Mouse (Mus musculus) bone marrow, adult 2 months (tissue): Measurements from ENCODE around the gene Msh6. TPM values are rescaled to one million over a fixed set of nuclear protein-coding genes. Genes with fewer than 3 reads are reported as not detected.

Experiments
- H3K27ac ChIP-seq: fragments of 200-500 bp; 2 replicates; pipeline ENCODE4 v1.5.1; 2012; ENCODE audit warnings: low read depth, mild to moderate bottlenecking, control low read depth, inconsistent platforms, low read length; ENCODE audit not compliant: control insufficient read depth, poor library complexity, insufficient read depth
- H3K4me1 ChIP-seq: fragments of 200-500 bp; 2 replicates; pipeline ENCODE4 v1.6.1; 2011; ENCODE audit warnings: low read length; ENCODE audit not compliant: control insufficient read depth, insufficient read depth
- H3K4me3 ChIP-seq: fragments of 200-500 bp; replicated peaks from 2 replicates; pipeline ENCODE3; 2011; ENCODE audit warnings: mild to moderate bottlenecking, low read depth, low read length, control low read depth; ENCODE audit not compliant: control insufficient read depth
- CTCF ChIP-seq: fragments of 200-500 bp; IDR thresholded peaks from 2 replicates; pipeline ENCODE4 v1.5.1; 2011; ENCODE audit warnings: low read length, control low read depth; ENCODE audit not compliant: control insufficient read depth, insufficient read depth
- POLR2A ChIP-seq: fragments of 200-500 bp; IDR thresholded peaks from 2 replicates; pipeline ENCODE4 v1.6.1; 2011; ENCODE audit warnings: low read depth, mild to moderate bottlenecking, control low read depth, low read length, borderline replicate concordance; ENCODE audit not compliant: control insufficient read depth
- WGBS: fragments of 180-500 bp; shearing (Covaris S2); methylation state at CpG from one replicate; pipeline ENCODE4 v1.1.7; 2018; 5-methylcytosine and 5-hydroxymethylcytosine counted together
- polyA plus RNA-seq: library from polyadenylated mRNA; stranded (reverse); fragments of >200 nt; gene quantifications from 2 replicates; pipeline ENCODE4 v1.2.4, GENCODE M21; 2011; ENCODE audit warnings: low replicate concordance; ENCODE audit not compliant: missing spikeins, insufficient read depth, insufficient read length

Gene Msh6
- polyA plus RNA-seq, 1 experiment = 61.3 TPM

DNA sequence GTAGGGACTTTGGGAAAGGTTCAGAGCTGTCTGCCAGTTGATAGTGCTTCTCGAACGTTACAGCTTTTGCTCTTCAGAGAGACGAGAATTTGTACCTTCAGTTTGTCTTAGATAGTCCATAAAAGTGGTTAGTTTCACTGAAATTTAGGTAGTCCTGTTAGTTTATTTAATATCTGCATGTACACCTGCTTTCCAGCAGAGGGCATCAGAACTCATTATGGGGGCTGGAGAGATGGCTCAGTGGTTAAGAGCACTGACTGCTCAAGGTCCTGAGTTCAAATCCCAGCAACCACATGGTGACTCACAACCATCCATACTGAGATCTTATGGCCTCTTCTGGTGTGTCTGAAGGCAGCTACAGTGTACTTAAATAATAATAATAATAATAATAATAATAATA, 7.2 kb downstream of the Msh6 start:
- H3K27ac ChIP-seq = no peak overlapping the region
- H3K4me1 ChIP-seq = peaks cover 1% of the 10 kb centered on the region
- no peak for TF ChIP-seq POLR2A
- WGBS = 75% methylated on average over 3 of the region's 3 CpGs
- no peak overlapping the region for H3K4me3 ChIP-seq

DNA sequence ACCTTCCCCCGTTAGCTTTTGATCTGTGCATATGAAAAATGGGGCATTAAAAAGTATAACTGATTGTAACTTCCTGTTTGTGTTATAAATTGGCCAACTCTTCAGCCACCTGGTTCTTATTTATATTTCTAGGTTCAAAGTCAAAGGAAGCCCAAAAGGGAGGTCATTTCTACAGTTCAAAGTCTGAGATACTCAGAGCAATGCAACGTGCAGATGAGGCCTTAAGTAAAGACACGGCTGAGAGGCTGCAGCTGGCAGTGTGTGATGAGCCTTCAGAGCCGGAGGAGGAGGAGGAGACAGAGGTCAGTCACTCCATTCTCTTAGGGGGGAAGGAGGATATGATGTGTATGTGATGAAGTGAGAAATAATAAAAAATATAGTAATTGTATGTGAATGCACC, 8.5 kb downstream of the Msh6 start:
- Histone ChIP-seq H3K27ac (no peak overlapping the region), H3K4me3 (no peak overlapping the region), H3K4me1 (no peaks in the 10 kb centered on the region; the same call in 1 of the 2 replicates)
- 72% methylated on average over 4 of the region's 4 CpGs for whole genome bisulfite sequencing
- no peak for TF ChIP-seq POLR2A
- TF ChIP-seq CTCF = no peak

DNA sequence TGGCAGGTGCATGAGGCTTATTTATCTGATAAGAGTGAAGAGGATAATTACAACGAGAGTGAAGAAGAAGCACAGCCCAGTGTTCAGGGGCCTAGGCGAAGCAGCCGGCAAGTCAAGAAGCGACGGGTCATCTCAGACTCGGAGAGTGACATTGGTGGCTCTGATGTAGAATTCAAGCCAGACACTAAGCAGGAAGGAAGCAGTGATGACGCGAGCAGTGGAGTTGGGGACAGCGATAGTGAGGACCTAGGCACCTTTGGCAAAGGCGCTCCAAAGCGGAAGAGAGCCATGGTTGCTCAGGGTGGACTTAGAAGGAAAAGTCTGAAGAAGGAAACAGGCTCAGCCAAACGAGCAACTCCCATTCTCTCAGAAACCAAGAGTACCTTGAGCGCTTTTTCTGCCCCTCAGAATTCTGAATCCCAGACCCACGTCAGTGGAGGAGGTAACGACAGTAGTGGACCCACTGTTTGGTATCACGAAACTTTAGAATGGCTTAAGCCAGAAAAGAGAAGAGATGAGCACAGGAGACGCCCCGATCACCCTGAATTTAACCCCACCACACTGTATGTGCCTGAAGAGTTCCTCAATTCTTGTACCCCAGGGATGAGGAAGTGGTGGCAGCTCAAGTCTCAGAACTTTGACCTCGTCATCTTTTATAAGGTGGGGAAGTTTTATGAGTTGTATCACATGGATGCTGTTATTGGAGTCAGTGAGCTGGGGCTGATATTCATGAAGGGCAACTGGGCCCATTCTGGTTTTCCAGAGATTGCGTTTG, 9.8 kb downstream of the Msh6 start:
- TF ChIP-seq CTCF (no peak), POLR2A (no peak)
- 63% methylated on average over 20 of the region's 20 CpGs for WGBS
- H3K4me3 ChIP-seq = no peak overlapping the region

DNA sequence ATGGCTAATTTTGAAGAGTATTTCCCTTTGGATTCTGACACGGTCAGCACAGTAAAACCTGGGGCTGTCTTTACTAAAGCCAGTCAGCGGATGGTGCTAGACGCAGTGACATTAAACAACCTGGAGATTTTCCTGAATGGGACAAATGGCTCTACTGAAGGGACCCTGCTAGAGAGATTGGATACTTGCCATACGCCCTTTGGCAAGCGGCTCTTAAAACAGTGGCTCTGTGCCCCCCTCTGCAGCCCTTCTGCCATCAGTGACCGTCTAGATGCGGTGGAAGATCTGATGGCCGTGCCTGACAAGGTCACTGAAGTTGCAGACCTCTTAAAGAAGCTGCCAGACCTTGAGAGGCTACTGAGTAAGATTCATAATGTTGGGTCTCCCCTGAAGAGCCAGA, 11.1 kb downstream of the Msh6 start:
- WGBS = 93% methylated on average over 8 of the region's 8 CpGs
- Histone ChIP-seq H3K4me3 (no peak overlapping the region), H3K4me1 (no peaks in the 10 kb centered on the region; the same call in 1 of the 2 replicates), H3K27ac (no peak overlapping the region)
- TF ChIP-seq CTCF (no peak), POLR2A (no peak)

More for the DNA sequence above, 9.8 kb downstream of the Msh6 start:
- H3K4me1 ChIP-seq = no peaks in the 10 kb centered on the region; the same call in 1 of the 2 replicates
- H3K27ac ChIP-seq = no peak overlapping the region

DNA sequence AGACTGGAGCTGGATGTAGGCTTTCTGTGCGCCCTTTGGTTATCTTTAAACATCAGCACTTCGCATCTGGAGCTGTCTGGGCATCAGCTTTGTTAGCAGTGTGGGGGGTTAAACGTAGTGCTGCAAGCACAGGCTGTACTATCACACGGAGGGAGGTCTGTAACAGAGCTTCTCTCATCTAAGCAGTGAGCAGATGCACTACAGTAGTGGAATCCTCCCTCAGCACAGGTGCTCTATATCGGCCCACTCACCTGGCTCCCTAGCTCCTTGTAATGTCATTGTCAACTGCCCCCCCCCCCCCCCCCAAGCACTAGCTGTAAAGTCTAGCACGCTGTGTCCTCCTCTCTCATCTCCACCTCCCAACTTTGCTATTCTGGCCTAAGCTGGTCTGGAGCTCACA, 12.6 kb downstream of the Msh6 start:
- no peak overlapping the region for H3K27ac ChIP-seq
- TF ChIP-seq CTCF = no peak
- no peak for TF ChIP-seq POLR2A
- H3K4me1 ChIP-seq = no peaks in the 10 kb centered on the region; the same call in 1 of the 2 replicates
- H3K4me3 ChIP-seq = no peak overlapping the region
- 81% methylated on average over 6 of the region's 6 CpGs for WGBS

DNA sequence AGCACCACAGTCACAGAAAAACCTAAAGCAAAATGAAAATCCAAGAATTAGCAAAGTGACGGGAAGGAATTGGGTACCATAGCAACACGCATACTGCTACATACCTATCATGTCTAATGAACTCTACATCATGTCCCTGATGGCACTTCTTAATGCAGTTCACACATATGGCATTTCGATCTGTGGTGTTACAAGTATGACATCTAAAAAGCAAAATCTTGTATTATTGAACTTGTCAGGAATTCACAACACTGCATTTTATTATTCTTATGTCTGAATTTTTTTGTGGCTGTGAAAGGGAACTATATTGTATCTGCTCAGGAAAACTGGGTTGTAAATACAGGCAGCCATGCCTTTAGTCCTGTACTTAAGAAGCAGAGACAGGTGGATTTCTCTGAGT, 17.3 kb downstream of the Msh6 start:
- Histone ChIP-seq H3K27ac (no peak overlapping the region), H3K4me1 (no peaks in the 10 kb centered on the region), H3K4me3 (no peak overlapping the region)
- WGBS = 88% methylated on average over 3 of the region's 3 CpGs
- no peak for TF ChIP-seq POLR2A
- TF ChIP-seq CTCF = no peak

DNA sequence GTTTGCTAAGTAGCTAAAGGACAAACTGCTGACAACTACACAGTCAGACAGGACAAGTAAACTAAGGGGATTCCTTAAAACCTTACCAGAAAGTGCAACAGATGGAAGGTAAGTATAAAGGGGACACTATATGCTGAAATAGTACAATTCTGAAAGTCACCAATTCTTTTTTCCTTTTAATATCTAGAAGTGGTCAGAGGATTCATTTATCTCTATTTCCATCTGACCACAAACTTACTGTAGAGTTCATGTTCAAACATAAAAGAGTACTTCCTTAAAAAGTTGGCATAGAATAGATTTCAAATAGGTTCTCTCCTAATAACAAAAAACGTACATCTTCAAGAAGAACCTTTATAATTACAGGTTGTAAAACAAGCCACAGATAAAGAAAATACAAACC, 18.5 kb downstream of the Msh6 start:
- no peak for TF ChIP-seq POLR2A
- TF ChIP-seq CTCF = no peak
- 25% methylated on average over 1 of the region's 1 CpGs for WGBS
- no peak overlapping the region for H3K27ac ChIP-seq
- no peaks in the 10 kb centered on the region for H3K4me1 ChIP-seq
- H3K4me3 ChIP-seq = no peak overlapping the region

DNA sequence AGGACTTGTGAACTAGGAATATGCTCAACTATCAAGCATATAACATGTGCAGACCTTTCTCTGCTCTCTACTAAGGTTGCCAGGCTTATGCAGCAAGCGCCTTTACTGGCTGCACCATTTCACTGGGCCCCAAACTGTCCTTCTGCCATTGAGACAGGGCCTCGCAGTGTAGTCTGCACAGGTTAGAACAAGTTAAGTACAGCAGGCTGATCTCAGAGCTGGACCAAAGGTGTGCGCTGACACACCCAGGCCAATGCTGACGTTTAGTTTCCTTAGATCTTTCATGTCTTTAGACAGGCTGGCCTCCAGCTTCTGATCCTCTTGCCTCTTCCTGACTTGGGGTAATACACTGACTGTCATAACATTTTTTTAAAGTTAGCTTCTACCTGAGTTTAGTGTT, 22.9 kb downstream of the Msh6 start:
- TF ChIP-seq POLR2A = no peak
- no peak for TF ChIP-seq CTCF
- Histone ChIP-seq H3K4me1 (no peaks in the 10 kb centered on the region), H3K27ac (no peak overlapping the region), H3K4me3 (no peak overlapping the region)
- 89% methylated on average over 4 of the region's 4 CpGs for WGBS

DNA sequence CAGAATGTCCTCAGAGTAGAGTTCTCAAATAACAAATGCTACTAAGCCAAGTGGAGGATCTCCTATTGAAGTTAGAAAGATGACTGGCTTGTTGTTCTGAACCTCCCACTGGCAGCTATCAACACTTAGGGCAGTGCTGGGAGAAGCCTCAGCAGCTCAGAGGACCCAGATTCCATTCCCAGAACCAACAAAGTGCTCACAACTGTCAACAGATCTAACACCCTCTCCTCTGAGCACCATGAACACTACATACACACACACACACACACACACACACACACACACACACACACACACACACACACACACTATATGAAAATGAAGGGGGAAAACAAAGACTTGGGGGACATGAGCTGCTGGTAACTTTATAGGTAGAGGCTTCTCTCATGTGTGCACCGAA, 30.0 kb downstream of the Msh6 start:
- WGBS = 89% methylated on average over 1 of the region's 1 CpGs
- no peak overlapping the region for H3K4me3 ChIP-seq

More for the DNA sequence above, 30.0 kb downstream of the Msh6 start:
- H3K27ac ChIP-seq = no peak overlapping the region
- TF ChIP-seq CTCF (no peak), POLR2A (no peak)
- no peaks in the 10 kb centered on the region for H3K4me1 ChIP-seq
